Mouse (Mus musculus): ENCODE measurements at regions not wholly inside any gene's neighbourhood (a gene's known extent, or its start where the extent isn't known, plus 50 kb on each side); places are given as distances from the start of the nearest gene placed in this dataset.

- Histone ChIP-seq H3K36me3 (ENCODE audit: control insufficient read depth, insufficient read depth) (no peaks in the 10 kb centered on the region), H3ac (ENCODE audit: control insufficient read depth, insufficient read length, low read depth) (no peak overlapping the region), H3K4me3 (ENCODE audit: insufficient read depth, poor library complexity, severe bottlenecking) (no peak overlapping the region), H3K79me3 (ENCODE audit: low read depth) (no peaks in the 10 kb centered on the region), H3K79me2 (ENCODE audit: control insufficient read depth, insufficient read depth) (no peaks in the 10 kb centered on the region), H3K27me3 (ENCODE audit: control insufficient read depth, insufficient read depth, insufficient read length) (no peaks in the 10 kb centered on the region)
- TF ChIP-seq USF1 (IDR thresholded peaks at IDR 0.05; ENCODE audit: low read depth): no peak
- no peak for TF ChIP-seq CEBPB (IDR thresholded peaks at IDR 0.05; ENCODE audit: low read depth)
Observed at GRCm38 (mm10) chr15:59754906-59755305, 261.5 kb downstream of the 4933412E24Rik start.

DNA sequence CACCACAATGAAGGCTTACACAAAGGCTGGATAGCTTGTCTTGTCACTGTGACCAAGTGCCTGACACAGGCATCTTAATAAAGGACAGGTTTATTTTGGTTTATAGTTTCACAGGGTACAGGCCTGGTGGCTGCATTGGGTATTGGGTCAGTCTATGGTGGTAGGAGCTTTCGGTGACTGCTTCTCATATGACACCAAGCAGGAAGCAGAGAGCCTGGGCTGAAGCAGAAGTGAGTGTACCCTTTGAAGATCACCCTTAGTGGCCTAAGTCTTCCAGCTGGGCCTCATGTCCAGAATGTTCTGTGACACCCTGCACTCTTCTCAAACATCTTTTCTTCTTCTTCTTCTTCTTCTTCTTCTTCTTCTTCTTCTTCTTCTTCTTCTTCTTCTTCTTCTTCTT, 264.1 kb downstream of the 4933412E24Rik start:
- no peak for TF ChIP-seq CEBPB (IDR thresholded peaks at IDR 0.05; ENCODE audit: low read depth)
- TF ChIP-seq MAX (IDR thresholded peaks at IDR 0.05): no peak
- Histone ChIP-seq H3K4me3 (ENCODE audit: insufficient read depth, poor library complexity, severe bottlenecking) (no peak overlapping the region), H3K36me3 (ENCODE audit: control insufficient read depth, insufficient read depth) (no peaks in the 10 kb centered on the region), H3K79me2 (ENCODE audit: control insufficient read depth, insufficient read depth) (no peaks in the 10 kb centered on the region), H3K27me3 (ENCODE audit: control insufficient read depth, insufficient read depth, insufficient read length) (no peaks in the 10 kb centered on the region), H3ac (ENCODE audit: control insufficient read depth, insufficient read length, low read depth) (no peak overlapping the region), H3K79me3 (ENCODE audit: low read depth) (no peaks in the 10 kb centered on the region)

DNA sequence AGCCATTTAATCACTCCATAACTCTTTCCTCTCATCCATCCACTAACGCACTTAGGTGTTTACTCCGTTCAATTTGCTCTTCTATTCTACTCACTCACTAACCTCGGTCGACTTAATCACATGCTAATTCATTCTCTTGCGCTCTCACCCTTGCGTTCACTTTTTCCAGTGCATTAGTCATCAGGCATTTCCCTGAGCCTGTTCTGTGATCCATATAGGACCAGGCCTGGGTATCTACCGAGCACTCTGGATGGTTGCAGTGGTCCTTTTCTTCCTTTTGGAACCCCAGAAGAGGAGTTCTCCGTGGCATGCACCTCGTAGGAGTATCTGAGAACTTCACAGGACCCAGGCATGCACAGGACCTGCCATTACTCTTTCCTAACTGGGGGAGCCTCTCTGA, 270.1 kb downstream of the 4933412E24Rik start:
- TF ChIP-seq MYOG (IDR thresholded peaks at IDR 0.05; ENCODE audit: control insufficient read depth, extremely low read depth, insufficient read length): no peak
- no peak for TF ChIP-seq MAX (IDR thresholded peaks at IDR 0.05)
- TF ChIP-seq CTCF (IDR thresholded peaks at IDR 0.05; ENCODE audit: control insufficient read depth, insufficient read depth, insufficient read length): no peak
- no peak for TF ChIP-seq CEBPB (IDR thresholded peaks at IDR 0.05; ENCODE audit: low read depth)
- no peak for TF ChIP-seq FOSL1 (IDR thresholded peaks at IDR 0.05; ENCODE audit: insufficient read depth, low read length, poor library complexity, severe bottlenecking)
- TF ChIP-seq MYOD1 (IDR thresholded peaks at IDR 0.05; ENCODE audit: control insufficient read depth, insufficient read length, low read depth): no peak
- no peak for TF ChIP-seq USF1 (IDR thresholded peaks at IDR 0.05; ENCODE audit: low read depth)
- Histone ChIP-seq H3K4me3 (ENCODE audit: insufficient read depth, poor library complexity, severe bottlenecking) (no peak overlapping the region), H3ac (ENCODE audit: control insufficient read depth, insufficient read length, low read depth) (no peak overlapping the region), H3K27me3 (ENCODE audit: control insufficient read depth, insufficient read depth, insufficient read length) (no peaks in the 10 kb centered on the region), H3K79me2 (ENCODE audit: control insufficient read depth, insufficient read depth) (no peaks in the 10 kb centered on the region), H3K36me3 (ENCODE audit: control insufficient read depth, insufficient read depth) (no peaks in the 10 kb centered on the region), H3K79me3 (ENCODE audit: low read depth) (no peaks in the 10 kb centered on the region)

GRCm38 (mm10) chr15:59744411-59744931, 271.9 kb downstream of the 4933412E24Rik start:
- no peak overlapping the region for H3K4me3 ChIP-seq (ENCODE audit: insufficient read depth, poor library complexity, severe bottlenecking)
- H3K79me3 ChIP-seq (ENCODE audit: low read depth): no peaks in the 10 kb centered on the region
- TF ChIP-seq FOSL1 (IDR thresholded peaks at IDR 0.05; ENCODE audit: insufficient read depth, low read length, poor library complexity, severe bottlenecking): no peak
- TF ChIP-seq MYOG (IDR thresholded peaks at IDR 0.05; ENCODE audit: control insufficient read depth, extremely low read depth, insufficient read length): no peak
- no peak for TF ChIP-seq USF1 (IDR thresholded peaks at IDR 0.05; ENCODE audit: low read depth)
- TF ChIP-seq CEBPB (IDR thresholded peaks at IDR 0.05; ENCODE audit: low read depth): no peak
- no peak for TF ChIP-seq CTCF (IDR thresholded peaks at IDR 0.05; ENCODE audit: control insufficient read depth, insufficient read depth, insufficient read length)
- TF ChIP-seq MYOD1 (IDR thresholded peaks at IDR 0.05; ENCODE audit: control insufficient read depth, insufficient read length, low read depth): no peak
- TF ChIP-seq MAX (IDR thresholded peaks at IDR 0.05): no peak
- H3K79me2 ChIP-seq (ENCODE audit: control insufficient read depth, insufficient read depth): no peaks in the 10 kb centered on the region
- H3K27me3 ChIP-seq (ENCODE audit: control insufficient read depth, insufficient read depth, insufficient read length): no peaks in the 10 kb centered on the region
- H3ac ChIP-seq (ENCODE audit: control insufficient read depth, insufficient read length, low read depth): no peak overlapping the region
- no peaks in the 10 kb centered on the region for H3K36me3 ChIP-seq (ENCODE audit: control insufficient read depth, insufficient read depth)

GRCm38 (mm10) chr15:59739197-59739596, 277.2 kb downstream of the 4933412E24Rik start:
- Histone ChIP-seq H3K79me2 (ENCODE audit: control insufficient read depth, insufficient read depth) (no peaks in the 10 kb centered on the region), H3K4me3 (ENCODE audit: insufficient read depth, poor library complexity, severe bottlenecking) (no peak overlapping the region), H3ac (ENCODE audit: control insufficient read depth, insufficient read length, low read depth) (no peak overlapping the region), H3K27me3 (ENCODE audit: control insufficient read depth, insufficient read depth, insufficient read length) (no peaks in the 10 kb centered on the region), H3K79me3 (ENCODE audit: low read depth) (no peaks in the 10 kb centered on the region), H3K36me3 (ENCODE audit: control insufficient read depth, insufficient read depth) (no peaks in the 10 kb centered on the region)
- TF ChIP-seq FOSL1 (IDR thresholded peaks at IDR 0.05; ENCODE audit: insufficient read depth, low read length, poor library complexity, severe bottlenecking): no peak
- no peak for TF ChIP-seq USF1 (IDR thresholded peaks at IDR 0.05; ENCODE audit: low read depth)
- no peak for TF ChIP-seq MYOG (IDR thresholded peaks at IDR 0.05; ENCODE audit: control insufficient read depth, extremely low read depth, insufficient read length)
- TF ChIP-seq MYOD1 (IDR thresholded peaks at IDR 0.05; ENCODE audit: control insufficient read depth, insufficient read length, low read depth): no peak
- TF ChIP-seq MAX (IDR thresholded peaks at IDR 0.05): no peak
- no peak for TF ChIP-seq CEBPB (IDR thresholded peaks at IDR 0.05; ENCODE audit: low read depth)
- no peak for TF ChIP-seq CTCF (IDR thresholded peaks at IDR 0.05; ENCODE audit: control insufficient read depth, insufficient read depth, insufficient read length)

DNA sequence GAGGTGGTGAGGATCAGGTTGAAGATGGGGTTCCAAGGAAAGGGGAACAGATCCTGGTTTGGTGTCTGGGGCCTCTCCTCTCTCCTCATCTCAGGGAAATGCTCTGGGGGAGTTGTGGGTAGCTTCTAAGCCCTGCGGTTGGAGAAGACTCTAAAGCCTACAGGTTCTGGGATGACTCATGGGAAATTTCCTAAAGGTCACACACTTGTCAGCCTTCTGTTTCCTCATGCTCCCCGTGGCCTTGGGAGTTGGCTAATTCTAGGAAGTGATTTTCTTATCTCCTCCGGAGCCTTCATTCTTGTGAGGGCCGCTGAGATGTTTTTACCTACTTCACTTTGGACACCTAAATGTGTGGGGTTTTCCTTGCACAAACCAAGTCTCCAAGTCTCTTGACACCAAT, 279.2 kb downstream of the 4933412E24Rik start:
- H3K79me2 ChIP-seq (ENCODE audit: control insufficient read depth, insufficient read depth): no peaks in the 10 kb centered on the region
- TF ChIP-seq MAX (IDR thresholded peaks at IDR 0.05) (no peak), FOSL1 (IDR thresholded peaks at IDR 0.05; ENCODE audit: insufficient read depth, low read length, poor library complexity, severe bottlenecking) (no peak), MYOG (IDR thresholded peaks at IDR 0.05; ENCODE audit: control insufficient read depth, extremely low read depth, insufficient read length) (no peak), MYOD1 (IDR thresholded peaks at IDR 0.05; ENCODE audit: control insufficient read depth, insufficient read length, low read depth) (no peak), USF1 (IDR thresholded peaks at IDR 0.05; ENCODE audit: low read depth) (no peak)
- no peaks in the 10 kb centered on the region for H3K79me3 ChIP-seq (ENCODE audit: low read depth)
- no peak overlapping the region for H3K4me3 ChIP-seq (ENCODE audit: insufficient read depth, poor library complexity, severe bottlenecking)
- H3K36me3 ChIP-seq (ENCODE audit: control insufficient read depth, insufficient read depth): no peaks in the 10 kb centered on the region
- H3K27me3 ChIP-seq (ENCODE audit: control insufficient read depth, insufficient read depth, insufficient read length): no peaks in the 10 kb centered on the region
- H3ac ChIP-seq (ENCODE audit: control insufficient read depth, insufficient read length, low read depth): no peak overlapping the region

Data from C2C12 (cell line).